Mouse (Mus musculus): ENCODE results near the gene Pkhd1. TPM values are rescaled to one million over a fixed set of nuclear protein-coding genes. Genes with fewer than 3 reads are reported as not detected.
"Not testable (repeated sequence)": the region's sequence is repeated elsewhere in the genome, so short reads cannot be mapped to it uniquely, and the experiment has no call there.

Gene Pkhd1
- polyA plus RNA-seq, 1 experiment from 2014 or later, result 0.35 TPM

- Histone ChIP-seq H3K27ac (no peak overlapping the region), H3K4me2 (peak overlapping the region; percentile 39), H3K9me3 (replicated peaks) (no peaks in the 10 kb centered on the region), H3K4me3 (peak overlapping the region; percentile 9; the same call in 1 of the 2 replicates), H3K27me3 (replicated peaks) (no peaks in the 10 kb centered on the region; the same call in 1 of the 2 replicates), H3K4me1 (no peaks in the 10 kb centered on the region), H3K9ac (no peak overlapping the region), H3K36me3 (no peaks in the 10 kb centered on the region)
- no peak for ATAC-seq
- WGBS (ENCODE audit: insufficient replicate concordance), result 39% methylated on average over 6 of the region's 6 CpGs
Measured at GRCm38 (mm10) chr1:20478266-20478659, 139.6 kb downstream of the Pkhd1 start.

- H3K4me2 ChIP-seq, result peak overlapping the region; percentile 39
- WGBS (ENCODE audit: insufficient replicate concordance), result 11% methylated on average over 25 of the region's 25 CpGs
- H3K4me3 ChIP-seq, result peak overlapping the region; percentile 9; the same call in 1 of the 2 replicates
- no peak overlapping the region for H3K27ac ChIP-seq
- no peaks in the 10 kb centered on the region for H3K4me1 ChIP-seq
- no peak for ATAC-seq
- H3K9me3 ChIP-seq (replicated peaks), result no peaks in the 10 kb centered on the region
- no peak overlapping the region for H3K9ac ChIP-seq
- no peaks in the 10 kb centered on the region; the same call in 1 of the 2 replicates for H3K27me3 ChIP-seq (replicated peaks)
- no peaks in the 10 kb centered on the region for H3K36me3 ChIP-seq
Measured at GRCm38 (mm10) chr1:20477561-20478265, 140.2 kb downstream of the Pkhd1 start.

DNA sequence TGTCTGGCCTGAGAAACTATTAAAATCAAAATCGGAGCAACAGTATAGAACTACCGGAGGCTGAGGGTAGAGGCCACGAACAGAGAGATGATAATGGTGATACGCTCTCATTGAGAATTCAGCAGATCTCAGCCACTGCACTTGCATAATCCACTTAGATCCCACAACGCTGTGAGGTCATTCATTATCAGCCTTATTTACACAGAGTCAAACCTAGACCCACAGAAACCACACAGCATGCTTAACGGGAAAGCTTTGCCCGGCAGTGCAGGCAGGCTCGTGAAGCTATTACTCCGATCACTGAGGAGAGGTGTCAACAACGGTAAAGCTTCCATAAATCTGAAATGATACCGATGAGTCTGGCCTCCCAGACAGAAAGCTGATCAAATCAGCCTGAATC lies 147.1 kb downstream of the Pkhd1 start:
- Histone ChIP-seq H3K4me2 (no peak overlapping the region), H3K27ac (no peak overlapping the region), H3K4me1 (no peaks in the 10 kb centered on the region), H3K9ac (no peak overlapping the region), H3K27me3 (replicated peaks) (no peaks in the 10 kb centered on the region), H3K4me3 (no peak overlapping the region), H3K36me3 (no peaks in the 10 kb centered on the region), H3K9me3 (replicated peaks) (no peaks in the 10 kb centered on the region)
- WGBS (ENCODE audit: insufficient replicate concordance), result 68% methylated on average over 11 of the region's 11 CpGs
- no peak for ATAC-seq

DNA sequence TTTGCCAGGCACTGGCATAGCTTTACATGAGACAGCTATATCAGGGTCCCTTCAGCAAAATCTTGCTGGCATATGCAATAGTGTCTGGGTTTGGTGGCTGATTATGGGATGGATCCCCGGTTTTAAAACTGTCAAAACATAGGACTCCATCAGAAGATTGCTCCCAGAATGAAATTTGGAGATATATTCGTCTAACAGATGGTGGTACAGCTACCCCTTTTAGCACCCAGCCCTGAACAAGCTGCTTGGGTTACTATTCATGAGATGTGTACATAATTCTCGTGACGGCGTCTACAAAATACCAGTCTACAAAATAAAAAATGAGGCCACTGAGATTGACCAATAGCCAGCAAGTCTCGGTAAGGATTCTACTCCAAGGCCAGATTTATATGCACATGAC lies 147.5 kb downstream of the Pkhd1 start:
- no peak overlapping the region for H3K27ac ChIP-seq
- no peaks in the 10 kb centered on the region for H3K4me1 ChIP-seq
- 65% methylated on average over 6 of the region's 6 CpGs for WGBS (ENCODE audit: insufficient replicate concordance)
- H3K36me3 ChIP-seq, result no peaks in the 10 kb centered on the region
- no peaks in the 10 kb centered on the region for H3K9me3 ChIP-seq (replicated peaks)
- H3K4me3 ChIP-seq, result no peak overlapping the region
- no peak overlapping the region for H3K9ac ChIP-seq
- no peak overlapping the region for H3K4me2 ChIP-seq
- ATAC-seq, result no peak
- H3K27me3 ChIP-seq (replicated peaks), result no peaks in the 10 kb centered on the region

DNA sequence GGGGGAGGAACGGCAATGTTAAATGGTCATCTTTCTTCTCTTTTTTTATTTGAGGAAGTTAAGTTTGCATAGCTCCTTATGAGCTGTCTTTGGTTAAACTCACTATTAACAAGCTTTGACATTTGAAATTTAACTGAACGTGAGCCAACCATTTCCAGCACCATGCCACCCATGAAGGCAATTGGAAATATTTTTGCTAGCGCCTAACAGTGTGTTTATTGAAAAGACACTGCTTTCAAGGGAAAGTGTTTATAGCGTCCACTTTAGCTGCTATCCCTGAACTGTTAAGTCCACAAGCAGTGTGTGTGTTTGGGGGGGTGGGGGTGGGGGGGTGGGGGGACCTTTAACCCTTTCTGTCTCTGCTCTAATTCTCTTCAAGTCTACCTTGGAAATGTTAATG lies 151.4 kb downstream of the Pkhd1 start:
- H3K27me3 ChIP-seq (replicated peaks), result no peaks in the 10 kb centered on the region
- no peaks in the 10 kb centered on the region for H3K9me3 ChIP-seq (replicated peaks)
- H3K4me1 ChIP-seq, result no peaks in the 10 kb centered on the region
- WGBS (ENCODE audit: insufficient replicate concordance), result 49% methylated on average over 4 of the region's 4 CpGs
- ATAC-seq, result no peak
- H3K27ac ChIP-seq, result no peak overlapping the region
- no peak overlapping the region for H3K4me3 ChIP-seq
- H3K36me3 ChIP-seq, result no peaks in the 10 kb centered on the region
- H3K9ac ChIP-seq, result no peak overlapping the region
- no peak overlapping the region for H3K4me2 ChIP-seq

- WGBS (ENCODE audit: insufficient replicate concordance), result 39% methylated on average over 1 of the region's 1 CpGs
- H3K27me3 ChIP-seq (replicated peaks), result no peaks in the 10 kb centered on the region
- no peaks in the 10 kb centered on the region for H3K4me1 ChIP-seq
- ATAC-seq, result no peak
- no peaks in the 10 kb centered on the region for H3K9me3 ChIP-seq (replicated peaks)
- no peak overlapping the region for H3K9ac ChIP-seq
- H3K36me3 ChIP-seq, result no peaks in the 10 kb centered on the region
- H3K4me3 ChIP-seq, result no peak overlapping the region
- H3K27ac ChIP-seq, result no peak overlapping the region
- H3K4me2 ChIP-seq, result no peak overlapping the region
Measured at GRCm38 (mm10) chr1:20454621-20455020, 163.2 kb downstream of the Pkhd1 start.

- no peak overlapping the region for H3K4me3 ChIP-seq
- no peak overlapping the region for H3K4me2 ChIP-seq
- H3K27me3 ChIP-seq (replicated peaks), result no peaks in the 10 kb centered on the region
- no peaks in the 10 kb centered on the region for H3K4me1 ChIP-seq
- no peaks in the 10 kb centered on the region for H3K36me3 ChIP-seq
- no peak overlapping the region for H3K9ac ChIP-seq
- WGBS (ENCODE audit: insufficient replicate concordance), result 26% methylated on average over 10 of the region's 10 CpGs
- H3K9me3 ChIP-seq (replicated peaks), result no peaks in the 10 kb centered on the region
- ATAC-seq, result no peak
- no peak overlapping the region for H3K27ac ChIP-seq
Measured at GRCm38 (mm10) chr1:20450074-20450473, 167.8 kb downstream of the Pkhd1 start.

- not testable (repeated sequence) for H3K27me3 ChIP-seq (replicated peaks); H3K36me3 ChIP-seq; H3K4me1 ChIP-seq; H3K4me2 ChIP-seq; H3K9me3 ChIP-seq (replicated peaks); H3K27ac ChIP-seq; H3K9ac ChIP-seq; H3K4me3 ChIP-seq; ATAC-seq
- 75% methylated on average over 16 of the region's 16 CpGs for WGBS (ENCODE audit: insufficient replicate concordance)
Measured at GRCm38 (mm10) chr1:20432026-20432425, 185.8 kb downstream of the Pkhd1 start.

GRCm38 (mm10) chr1:20429056-20429394 lies 188.8 kb downstream of the Pkhd1 start:
- Histone ChIP-seq H3K27me3 (replicated peaks) (no peaks in the 10 kb centered on the region), H3K4me3 (no peak overlapping the region), H3K36me3 (no peaks in the 10 kb centered on the region), H3K27ac (no peak overlapping the region), H3K9me3 (replicated peaks) (0 out of 2 replicates have a peak, but pooled peaks cover 5% of the 10 kb centered on the region), H3K4me2 (no peak overlapping the region), H3K4me1 (no peaks in the 10 kb centered on the region), H3K9ac (no peak overlapping the region)
- no peak for ATAC-seq
- 56% methylated on average over 3 of the region's 3 CpGs for WGBS (ENCODE audit: insufficient replicate concordance)

- Histone ChIP-seq H3K4me1 (no peaks in the 10 kb centered on the region), H3K36me3 (no peaks in the 10 kb centered on the region), H3K27me3 (replicated peaks) (no peaks in the 10 kb centered on the region), H3K9me3 (replicated peaks) (0 out of 2 replicates have a peak, but pooled peaks cover 5% of the 10 kb centered on the region), H3K4me2 (no peak overlapping the region), H3K9ac (no peak overlapping the region), H3K4me3 (no peak overlapping the region), H3K27ac (no peak overlapping the region)
- no peak for ATAC-seq
- WGBS (ENCODE audit: insufficient replicate concordance), result 70% methylated on average over 12 of the region's 12 CpGs
Measured at GRCm38 (mm10) chr1:20428370-20429055, 189.4 kb downstream of the Pkhd1 start.

DNA sequence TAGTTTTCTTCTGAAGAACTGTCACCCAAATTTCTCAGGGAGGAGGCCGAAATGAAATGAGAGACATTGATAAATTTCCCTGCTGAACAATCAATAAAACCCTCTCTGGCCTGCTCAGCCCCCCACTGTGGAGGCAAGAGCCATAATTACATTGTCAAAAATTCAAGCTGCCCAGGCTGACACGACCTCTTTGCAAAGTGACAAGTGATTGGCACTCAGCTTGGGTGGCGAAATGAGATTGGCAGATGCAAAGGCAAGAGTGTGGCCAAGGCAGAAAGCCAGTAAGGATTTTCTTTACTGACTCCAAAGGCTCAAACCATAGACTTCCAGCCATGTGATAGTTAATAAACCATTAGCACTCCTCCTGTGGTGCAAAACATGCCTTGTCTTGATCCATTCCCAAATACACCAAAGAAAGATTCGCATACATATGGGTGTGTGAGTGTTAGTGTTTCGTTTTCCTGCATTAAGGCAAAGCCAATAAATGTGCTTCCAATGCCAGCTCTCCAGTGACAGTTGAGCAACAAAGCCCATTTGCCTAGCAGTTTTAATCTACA lies 208.4 kb downstream of the Pkhd1 start:
- no peaks in the 10 kb centered on the region for H3K27me3 ChIP-seq (replicated peaks)
- no peak overlapping the region for H3K9ac ChIP-seq
- H3K27ac ChIP-seq, result no peak overlapping the region
- 47% methylated on average over 5 of the region's 5 CpGs for WGBS (ENCODE audit: insufficient replicate concordance)
- no peak overlapping the region for H3K4me2 ChIP-seq
- ATAC-seq, result no peak
- no peaks in the 10 kb centered on the region for H3K4me1 ChIP-seq
- H3K36me3 ChIP-seq, result no peaks in the 10 kb centered on the region
- H3K4me3 ChIP-seq, result no peak overlapping the region
- H3K9me3 ChIP-seq (replicated peaks), result no peaks in the 10 kb centered on the region

GRCm38 (mm10) chr1:20398319-20398718 lies 219.5 kb downstream of the Pkhd1 start:
- Histone ChIP-seq H3K36me3 (no peaks in the 10 kb centered on the region), H3K4me1 (no peaks in the 10 kb centered on the region), H3K4me3 (no peak overlapping the region), H3K27me3 (replicated peaks) (no peaks in the 10 kb centered on the region), H3K9ac (no peak overlapping the region), H3K9me3 (replicated peaks) (no peaks in the 10 kb centered on the region), H3K4me2 (no peak overlapping the region), H3K27ac (no peak overlapping the region)
- no peak for ATAC-seq
- WGBS (ENCODE audit: insufficient replicate concordance), result 38% methylated on average over 4 of the region's 4 CpGs
